Mouse (Mus musculus) liver, adult 2 months (tissue): ENCODE data around the gene BC004004.

Experiments used
- CTCF ChIP-seq: fragments of 200-500 bp; IDR thresholded peaks from 2 replicates; pipeline ENCODE4 v1.5.1; 2011; ENCODE audit warnings: low read depth, low read length, control low read depth
- POLR2A ChIP-seq: fragments of 200-500 bp; IDR thresholded peaks from 2 replicates; pipeline ENCODE4 v1.6.1; 2011; ENCODE audit warnings: low read length, control low read depth; ENCODE audit not compliant: insufficient read depth; ENCODE audit errors: extremely low read depth

GRCm38 (mm10) chr17:29330221-29330620, 61.6 kb downstream of the BC004004 start:
- TF ChIP-seq CTCF (no peak), POLR2A (no peak)
